Mouse (Mus musculus) heart, adult 2 months (tissue): Measurements from ENCODE around the gene Clns1a. TPM values are rescaled to one million over a fixed set of nuclear protein-coding genes. Genes with fewer than 3 reads are reported as not detected.

Experiments
- DNase-seq, 2 experiments: peaks; one replicate each; pipeline ENCODE4 v3.0.0; 2021
- H3K27ac ChIP-seq: fragments of 200-600 bp; 2 replicates; pipeline ENCODE4 v1.8.1; 2022
- H3K27me3 ChIP-seq: fragments of 200-500 bp; 2 replicates; pipeline ENCODE4 v1.6.1; 2012; ENCODE audit warnings: mild to moderate bottlenecking, low read length, inconsistent platforms, mixed read lengths; ENCODE audit not compliant: control insufficient read depth, insufficient read depth
- H3K36me3 ChIP-seq: fragments of 200-500 bp; 2 replicates; pipeline ENCODE4 v1.6.1; 2012; ENCODE audit warnings: low read length, inconsistent platforms; ENCODE audit not compliant: control insufficient read depth, insufficient read depth
- H3K4me1 ChIP-seq: fragments of 200-500 bp; 2 replicates; pipeline ENCODE4 v1.6.1; 2011; ENCODE audit warnings: low read length; ENCODE audit not compliant: control insufficient read depth, insufficient read depth
- H3K4me3 ChIP-seq: fragments of 200-600 bp; 2 replicates; pipeline ENCODE4 v1.8.1; 2022
- H3K79me2 ChIP-seq: fragments of 200-500 bp; replicated peaks from 2 replicates; pipeline ENCODE4 v1.6.1; 2012; ENCODE audit warnings: mild to moderate bottlenecking, inconsistent platforms, low read length, moderate library complexity, mixed read lengths; ENCODE audit not compliant: control insufficient read depth, insufficient read depth
- H3K9ac ChIP-seq: fragments of 200-500 bp; 2 replicates; pipeline ENCODE4 v1.6.1; 2012; ENCODE audit warnings: low read depth, mild to moderate bottlenecking, control low read depth, inconsistent platforms, low read length, mixed read lengths
- CTCF ChIP-seq: fragments of 200-600 bp; IDR thresholded peaks from 2 replicates; pipeline ENCODE4 v1.8.1; 2022; ENCODE audit warnings: antibody characterized with exemption, mild to moderate bottlenecking, moderate library complexity
- EP300 ChIP-seq: fragments of 200-500 bp; IDR thresholded peaks from 2 replicates; pipeline ENCODE4 v1.6.1; 2011; ENCODE audit warnings: low read depth, low read length, control low read depth; ENCODE audit not compliant: insufficient read depth
- POLR2A ChIP-seq: fragments of 200-500 bp; IDR thresholded peaks from 2 replicates; pipeline ENCODE4 v1.6.1; 2011; ENCODE audit warnings: mild to moderate bottlenecking, low read depth, low read length, control low read depth; ENCODE audit not compliant: insufficient read depth
- WGBS: fragments of 180-500 bp; shearing (Covaris S2); methylation state at CpG from one replicate; pipeline ENCODE4 v1.1.7; 2018; 5-methylcytosine and 5-hydroxymethylcytosine counted together
- intact Hi-C: fragments of 180-260 bp; cut with DNase I; formaldehyde crosslinking; loops from one replicate; pipeline ENCODE4 v1.15.1; 2025
- polyA plus RNA-seq: library from polyadenylated mRNA; depleted of rRNA; stranded (reverse); fragments of >200 nt; gene quantifications from 2 replicates; pipeline ENCODE4 v1.2.3, GENCODE M21; 2012
- total RNA-seq, 2 experiments: library from RNA; stranded (reverse); gene quantifications; 2 replicates each; pipeline ENCODE4 v1.2.3; 2021

The Clns1a gene
- total and polyA plus RNA-seq, 3 experiments, result 18.9 to 29.8 (median 25.9) TPM

DNA sequence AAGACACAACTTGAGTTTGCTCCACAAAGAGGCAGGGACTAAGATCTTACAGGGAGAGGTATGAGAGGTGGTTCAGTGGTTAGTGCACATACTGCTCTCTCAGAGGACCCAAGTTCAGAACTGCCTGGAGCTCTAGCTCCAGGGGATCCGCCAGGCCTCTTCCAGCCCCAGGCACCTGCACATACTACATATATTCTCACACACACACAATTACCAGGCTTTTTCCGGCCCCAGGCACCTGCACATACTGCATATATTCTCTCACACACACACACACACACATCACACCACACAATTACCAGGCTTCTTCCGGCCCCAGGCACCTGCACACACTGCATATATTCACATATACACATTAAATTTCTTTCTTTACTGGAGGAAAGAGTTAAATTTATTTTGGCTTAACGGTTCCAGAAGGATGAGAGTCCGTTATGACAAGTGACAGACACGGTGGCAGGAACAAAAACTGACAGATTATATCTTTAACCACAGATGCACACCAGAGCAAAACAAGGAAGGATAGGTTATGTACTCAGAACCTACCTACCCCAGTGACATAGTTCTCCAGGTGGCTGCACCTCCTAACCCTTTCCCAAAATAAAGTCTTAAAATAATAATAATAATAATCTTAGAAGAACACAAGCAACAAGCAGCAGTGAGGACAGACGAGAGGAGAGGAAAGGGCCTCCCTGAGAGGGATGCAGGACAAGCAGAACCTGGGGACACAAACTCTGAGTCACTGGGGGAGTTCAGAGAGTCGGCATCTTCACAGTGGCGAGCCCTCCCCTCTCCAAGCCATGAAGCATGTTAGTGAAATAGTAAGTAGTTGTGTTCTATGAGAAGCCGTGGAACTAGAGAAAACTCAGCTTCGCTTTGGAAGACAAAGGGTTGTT, 27.5 kb downstream of the Clns1a start:
- WGBS, result 80% methylated on average over 11 of the region's 11 CpGs
- Histone ChIP-seq H3K4me3 (no peak overlapping the region), H3K9ac (no peak overlapping the region), H3K36me3 (no peaks in the 10 kb centered on the region), H3K79me2 (no peaks in the 10 kb centered on the region), H3K27ac (no peak overlapping the region), H3K27me3 (no peaks in the 10 kb centered on the region), H3K4me1 (no peaks in the 10 kb centered on the region)
- intact Hi-C loops, result no loop called here
- TF ChIP-seq CTCF (no peak), EP300 (no peak), POLR2A (no peak)
- no peak for DNase-seq

DNA sequence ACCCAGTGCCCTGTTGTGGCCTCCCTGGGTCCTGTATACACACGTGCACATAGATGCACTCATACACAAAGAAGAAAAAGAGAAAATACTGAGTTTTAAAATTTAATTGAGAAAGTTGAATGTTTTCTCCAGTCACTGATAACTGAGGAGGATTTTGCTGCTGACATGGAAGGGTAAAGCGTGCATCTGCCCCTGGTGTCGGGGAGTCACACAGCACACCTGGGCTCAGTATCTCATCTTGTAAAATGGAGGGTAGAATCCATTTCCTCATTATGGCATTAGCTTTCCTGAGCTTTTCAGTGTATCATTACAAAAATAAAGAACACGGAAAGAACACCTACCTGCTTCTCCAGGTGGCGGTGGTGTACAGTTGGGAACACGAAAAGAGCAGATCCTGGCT, 29.0 kb downstream of the Clns1a start:
- TF ChIP-seq EP300 (no peak), POLR2A (no peak), CTCF (no peak)
- no peaks in the 10 kb centered on the region for H3K79me2 ChIP-seq
- H3K4me1 ChIP-seq, result no peaks in the 10 kb centered on the region
- no peaks in the 10 kb centered on the region for H3K27me3 ChIP-seq
- no peak overlapping the region for H3K27ac ChIP-seq
- H3K9ac ChIP-seq, result no peak overlapping the region
- no peaks in the 10 kb centered on the region for H3K36me3 ChIP-seq
- DNase-seq, result no peak
- intact Hi-C loops, result no loop called here
- H3K4me3 ChIP-seq, result no peak overlapping the region
- WGBS, result 98% methylated on average over 6 of the region's 6 CpGs

- TF ChIP-seq POLR2A (no peak), EP300 (no peak), CTCF (no peak)
- DNase-seq, result no peak
- Histone ChIP-seq H3K27ac (no peak overlapping the region), H3K9ac (no peak overlapping the region), H3K36me3 (no peaks in the 10 kb centered on the region), H3K4me1 (no peaks in the 10 kb centered on the region), H3K79me2 (no peaks in the 10 kb centered on the region), H3K27me3 (no peaks in the 10 kb centered on the region), H3K4me3 (no peak overlapping the region)
- intact Hi-C loops, result no loop called here
- WGBS, result 92% methylated on average over 7 of the region's 7 CpGs
Observed at GRCm38 (mm10) chr7:97726080-97726479, 29.6 kb downstream of the Clns1a start.

DNA sequence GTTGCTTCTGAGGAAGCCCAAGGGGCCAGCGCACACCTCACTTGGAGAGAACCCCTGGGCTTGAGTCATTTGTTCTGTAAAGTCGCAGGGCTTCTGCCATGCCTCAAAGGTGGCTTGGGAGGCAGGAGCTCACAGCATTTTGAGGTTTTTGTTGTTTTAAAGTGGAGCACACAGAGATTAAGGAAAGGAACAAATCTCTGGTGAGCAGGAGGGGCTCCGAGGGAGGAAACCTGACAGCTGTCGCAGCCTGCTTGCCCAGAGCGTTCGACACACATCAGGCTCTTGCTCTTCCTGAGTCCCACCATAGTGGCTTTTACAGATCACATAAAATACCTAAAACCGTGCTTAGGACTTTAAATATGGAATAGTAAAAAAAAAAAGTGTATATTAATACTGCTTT, 30.3 kb downstream of the Clns1a start:
- no peak overlapping the region for H3K27ac ChIP-seq
- no peaks in the 10 kb centered on the region for H3K79me2 ChIP-seq
- no peaks in the 10 kb centered on the region for H3K27me3 ChIP-seq
- no peaks in the 10 kb centered on the region for H3K36me3 ChIP-seq
- H3K4me3 ChIP-seq, result no peak overlapping the region
- TF ChIP-seq POLR2A (no peak), CTCF (no peak), EP300 (no peak)
- intact Hi-C loops, result no loop called here
- H3K4me1 ChIP-seq, result no peaks in the 10 kb centered on the region
- WGBS, result 61% methylated on average over 7 of the region's 7 CpGs
- no peak for DNase-seq
- no peak overlapping the region for H3K9ac ChIP-seq

GRCm38 (mm10) chr7:97728666-97729614, 32.5 kb downstream of the Clns1a start:
- WGBS, result 82% methylated on average over 14 of the region's 14 CpGs
- Histone ChIP-seq H3K27me3 (no peaks in the 10 kb centered on the region), H3K4me3 (no peak overlapping the region), H3K79me2 (no peaks in the 10 kb centered on the region), H3K4me1 (no peaks in the 10 kb centered on the region), H3K36me3 (no peaks in the 10 kb centered on the region), H3K9ac (no peak overlapping the region), H3K27ac (no peak overlapping the region)
- intact Hi-C loops, result no loop called here
- no peak for DNase-seq
- TF ChIP-seq EP300, result no peak
- TF ChIP-seq CTCF, result no peak
- no peak for TF ChIP-seq POLR2A
